Mouse (Mus musculus) mouse embryonic stem cell (cell line): ENCODE measurements at regions not wholly inside any gene's neighbourhood (a gene's known extent, or its start where the extent isn't known, plus 50 kb on each side); places are given as distances from the start of the nearest gene placed in this dataset.

Experiments
- in situ Hi-C, 2 experiments: fragments of 300-500 bp; cut with MboI; formaldehyde crosslinking; loops; 1 replicate in 1 of 2; 3 replicates in 1 of 2; pipeline ENCODE4 v1.14.3; 2019 to 2020; ENCODE audit warnings: low sequenced_read_pairs in 2 of 2, low pct_unique_long_range_greater_than_20kb in 1 of 2, mixed read lengths in 1 of 2; ENCODE audit not compliant: unreplicated experiment in 1 of 2

DNA sequence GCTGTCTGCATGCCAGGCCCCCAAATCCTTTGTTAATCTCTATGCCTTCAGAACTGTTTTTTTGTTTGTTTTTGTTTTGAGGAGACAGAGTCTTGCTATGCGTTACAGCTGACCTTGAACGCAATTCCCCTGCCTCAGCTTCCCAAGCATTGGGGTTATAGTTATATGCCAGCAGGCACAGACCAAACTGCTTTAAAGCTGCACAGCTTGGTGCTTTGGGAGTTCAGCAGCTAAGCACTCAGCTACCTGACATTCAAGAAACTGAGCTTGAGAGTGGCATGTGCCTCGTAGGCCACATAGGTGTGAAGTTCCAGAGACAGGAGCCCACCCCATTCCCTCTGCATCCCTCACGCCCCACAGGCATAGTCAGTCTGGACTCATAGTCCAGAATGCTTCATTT, 229.5 kb upstream of the 4930535I16Rik start:
- in situ Hi-C loops: no loop called here

DNA sequence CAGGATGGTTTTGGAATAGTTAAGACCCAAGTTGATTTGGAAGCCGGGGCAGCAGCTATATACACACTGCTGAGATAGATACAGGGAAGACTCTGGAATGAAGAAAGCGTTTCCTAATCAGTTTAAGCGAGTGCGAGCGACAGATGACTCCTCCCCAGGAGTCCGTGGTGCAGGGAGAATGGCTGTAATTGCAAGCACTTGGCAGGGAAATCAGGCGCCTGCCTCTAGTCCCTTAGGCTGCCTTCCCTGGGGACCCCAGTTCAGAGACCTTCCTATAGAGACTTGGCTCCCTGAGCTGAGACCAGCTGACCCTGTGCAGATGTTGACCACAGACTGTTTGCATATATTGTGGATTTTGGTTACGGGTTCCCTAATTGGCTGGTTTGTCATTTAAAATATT, 228.3 kb upstream of the 4930535I16Rik start:
- in situ Hi-C loops: no loop called here

DNA sequence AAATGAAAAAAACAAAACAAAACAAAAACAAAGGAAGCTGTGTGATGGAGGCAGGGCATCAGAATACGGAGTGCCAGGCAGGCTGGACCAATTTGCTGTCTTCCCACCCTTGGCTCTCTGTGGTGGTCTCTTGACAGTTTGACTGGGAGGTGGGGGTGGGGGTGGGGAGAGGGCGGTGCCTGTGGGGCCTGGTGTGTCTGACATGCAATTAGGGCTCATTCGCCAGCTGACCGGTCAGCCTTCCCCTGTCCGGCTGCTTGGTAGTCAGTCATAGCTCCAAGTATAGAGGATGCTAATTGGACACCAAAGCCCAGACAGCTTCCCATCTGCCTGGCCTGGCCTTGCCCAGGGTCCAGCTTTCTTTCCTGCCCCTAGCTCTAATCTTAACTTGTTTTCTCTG, 225.8 kb upstream of the 4930535I16Rik start:
- in situ Hi-C loops: no loop called here

DNA sequence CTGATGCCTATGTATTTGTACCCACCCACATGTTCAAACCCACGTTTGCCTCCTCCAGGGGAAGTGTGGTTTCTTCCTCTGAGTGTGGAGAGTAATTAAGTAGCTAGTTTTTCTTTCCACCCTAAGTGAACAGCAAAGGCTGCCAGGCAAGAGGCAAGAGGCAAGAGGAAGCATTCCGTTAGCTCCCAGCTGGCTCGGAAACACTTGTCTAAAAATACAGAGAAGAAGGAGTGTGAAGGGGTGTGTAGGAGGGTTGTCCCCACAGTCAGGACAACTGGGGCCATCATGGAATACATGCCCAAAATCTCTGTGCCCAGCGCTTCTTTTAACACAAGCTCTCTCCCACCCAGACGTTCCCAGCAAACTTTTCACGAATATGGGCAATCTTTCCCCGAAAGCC, 225.4 kb upstream of the 4930535I16Rik start:
- in situ Hi-C loops: no loop called here

DNA sequence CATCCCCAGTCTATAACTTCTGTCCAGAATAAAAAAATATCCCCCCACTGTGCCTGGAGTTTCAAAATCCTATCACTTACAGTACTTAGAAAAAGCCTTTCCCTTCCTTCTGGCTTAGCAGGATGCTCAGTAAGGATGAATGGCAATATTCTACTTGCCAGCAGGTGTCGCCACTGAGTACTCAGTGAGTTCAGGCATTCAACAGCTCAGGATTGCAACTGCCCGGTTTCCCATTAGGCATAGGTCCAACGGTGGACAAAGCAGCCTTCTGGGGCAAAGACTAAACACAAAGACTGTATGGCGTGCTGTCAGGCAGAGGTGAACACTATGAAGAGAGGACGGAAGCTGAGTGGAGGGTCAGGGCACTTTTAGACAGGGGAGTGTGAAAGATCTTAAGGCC, 224.3 kb upstream of the 4930535I16Rik start:
- in situ Hi-C loops: no loop called here

DNA sequence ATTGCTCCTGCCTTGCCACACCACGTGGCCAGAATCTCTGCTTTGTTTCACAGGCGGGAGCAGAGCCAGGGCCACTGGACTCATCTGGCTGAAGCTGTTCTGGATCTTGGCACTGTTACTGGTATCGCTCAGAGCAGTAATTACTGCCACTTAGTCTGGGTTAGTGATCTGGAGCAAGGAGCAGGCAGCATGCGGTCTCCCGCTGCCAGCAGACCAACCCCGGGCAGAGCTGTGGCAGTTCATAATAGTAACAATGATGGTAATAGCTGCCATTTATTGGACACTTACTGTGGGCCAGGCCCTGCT, 217.3 kb upstream of the 4930535I16Rik start:
- in situ Hi-C loops: loop anchor here in 1 of 2 experiments (10.0 kb wide), 1 partner anchor 180 kb away; no protein-coding TSS in a partner anchor

DNA sequence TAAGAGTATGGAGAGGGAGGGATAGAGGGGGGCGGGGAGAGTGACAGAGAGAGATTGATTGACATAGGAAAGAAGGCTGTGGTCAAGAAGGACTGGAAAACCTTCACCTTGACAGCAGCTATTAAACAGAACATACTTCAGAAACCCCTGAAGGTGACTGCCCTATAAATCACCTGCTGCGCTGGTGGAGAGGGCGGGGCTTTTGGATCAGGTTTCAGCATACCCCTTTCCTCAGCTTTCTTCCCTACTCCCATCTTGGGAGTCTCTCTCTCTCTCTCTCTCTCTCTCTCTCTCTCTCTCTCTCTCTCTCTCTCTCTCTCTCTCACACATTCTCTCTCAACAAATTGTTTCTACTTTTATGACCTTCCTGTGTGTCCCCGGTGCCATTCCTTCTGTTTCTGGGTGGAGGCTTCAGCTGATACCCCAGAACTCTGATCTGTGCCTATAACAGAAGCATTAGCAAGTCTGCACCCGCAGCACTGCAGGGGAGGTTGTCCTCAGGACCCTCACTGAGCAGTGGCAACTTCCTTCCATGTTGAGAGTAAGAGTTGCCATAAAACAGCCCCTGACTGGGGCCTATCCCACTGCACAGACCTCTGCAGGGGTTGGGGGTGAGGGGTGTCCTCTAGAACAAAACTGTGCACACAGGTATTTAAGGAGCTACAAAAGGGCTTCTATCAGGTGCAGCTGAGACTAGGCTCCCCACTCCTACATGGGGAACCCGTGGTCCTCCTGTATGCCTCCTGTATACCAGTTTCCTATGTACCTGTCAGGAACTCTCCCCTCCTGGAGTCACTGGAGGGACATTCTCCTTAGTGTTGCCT, 216.7 kb upstream of the 4930535I16Rik start:
- in situ Hi-C loops: loop anchor here in 1 of 2 experiments (10.0 kb wide), 1 partner anchor 180 kb away; no protein-coding TSS in a partner anchor

DNA sequence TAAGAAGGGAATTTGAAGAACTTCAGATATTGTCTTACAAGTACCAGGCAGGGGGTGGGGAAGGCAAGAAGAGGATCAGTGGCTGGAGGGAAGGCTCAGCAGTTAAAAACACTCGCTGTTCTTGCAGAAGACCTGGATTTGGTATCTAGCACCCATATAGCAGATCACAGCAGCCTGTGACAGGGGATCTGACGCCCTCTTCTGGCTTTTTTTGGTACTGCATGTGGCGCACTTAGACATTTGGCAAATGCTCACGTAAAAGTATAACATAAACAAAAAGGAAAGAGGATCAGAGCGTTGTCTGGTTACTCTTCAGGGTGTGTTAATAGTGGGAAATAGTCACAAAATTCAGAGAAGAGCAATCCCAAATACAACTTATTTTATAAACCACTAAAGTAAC, 213.1 kb upstream of the 4930535I16Rik start:
- in situ Hi-C loops: loop anchor here in 1 of 2 experiments (10.0 kb wide), 1 partner anchor 176 kb away; no protein-coding TSS in a partner anchor

DNA sequence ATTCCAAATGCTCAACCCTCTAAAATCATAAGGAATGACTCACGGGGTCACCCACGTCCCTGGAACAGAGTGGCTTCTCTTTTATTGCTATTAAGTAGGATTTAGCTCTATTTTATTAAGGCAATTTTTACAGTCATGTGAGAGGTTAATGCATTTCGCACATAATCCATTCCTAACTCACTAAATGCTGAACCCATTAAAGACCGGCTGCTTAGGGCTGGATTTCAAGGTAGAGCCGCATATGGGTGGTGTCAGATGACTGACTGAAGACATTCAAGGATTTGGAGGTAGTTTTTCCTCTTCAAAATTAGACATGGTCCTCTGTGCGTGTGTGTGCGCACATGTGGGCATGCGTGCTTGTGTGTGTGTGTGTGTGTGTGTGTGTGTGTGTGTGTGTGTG, 208.4 kb upstream of the 4930535I16Rik start:
- in situ Hi-C loops: no loop called here

DNA sequence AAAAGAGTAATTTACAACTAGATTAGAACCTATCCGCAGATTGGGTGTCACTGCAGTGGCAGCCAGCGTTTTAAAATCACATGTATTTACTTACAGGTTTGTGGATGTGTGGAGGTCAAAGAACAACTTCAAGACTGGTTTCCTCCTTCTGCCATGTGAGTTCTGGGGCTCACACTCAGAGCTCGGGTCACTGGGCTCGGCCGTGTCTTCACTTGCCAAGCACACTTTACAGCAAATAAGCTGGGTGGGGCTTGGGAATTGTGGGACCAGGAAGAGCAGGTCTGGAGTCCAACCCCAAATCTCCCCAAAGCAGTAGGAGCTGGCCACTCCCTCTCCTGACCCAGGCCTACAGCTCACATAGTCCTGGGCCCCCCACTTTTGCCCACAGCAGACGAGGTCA, 202.5 kb upstream of the 4930535I16Rik start:
- in situ Hi-C loops: no loop called here

DNA sequence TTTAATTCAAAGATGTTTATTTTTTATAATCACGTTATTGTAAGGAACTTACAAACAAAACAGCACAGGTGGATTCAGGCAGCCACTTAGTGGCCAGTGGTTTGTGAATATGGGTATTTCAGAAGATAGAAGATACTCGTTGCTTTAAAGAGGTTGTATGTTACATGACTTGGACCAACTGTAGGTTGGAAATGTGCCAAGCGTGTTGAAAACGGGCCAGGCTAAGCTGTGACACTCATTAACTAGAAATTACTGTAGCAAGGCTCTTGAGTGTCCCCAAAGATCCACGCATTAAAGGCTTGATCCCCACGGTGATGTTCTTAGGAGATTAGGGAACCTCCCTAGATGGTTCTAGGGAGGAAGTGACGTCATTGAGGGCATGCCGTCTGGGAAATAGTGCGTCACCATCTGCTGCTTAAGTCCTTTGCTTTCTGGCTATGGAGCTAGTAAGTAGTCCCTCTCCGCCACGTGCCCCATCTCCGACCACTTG, 196.1 kb upstream of the 4930535I16Rik start:
- in situ Hi-C loops: loop anchor here in 1 of 2 experiments (10.0 kb wide), 1 partner anchor 159 kb away; no protein-coding TSS in a partner anchor

DNA sequence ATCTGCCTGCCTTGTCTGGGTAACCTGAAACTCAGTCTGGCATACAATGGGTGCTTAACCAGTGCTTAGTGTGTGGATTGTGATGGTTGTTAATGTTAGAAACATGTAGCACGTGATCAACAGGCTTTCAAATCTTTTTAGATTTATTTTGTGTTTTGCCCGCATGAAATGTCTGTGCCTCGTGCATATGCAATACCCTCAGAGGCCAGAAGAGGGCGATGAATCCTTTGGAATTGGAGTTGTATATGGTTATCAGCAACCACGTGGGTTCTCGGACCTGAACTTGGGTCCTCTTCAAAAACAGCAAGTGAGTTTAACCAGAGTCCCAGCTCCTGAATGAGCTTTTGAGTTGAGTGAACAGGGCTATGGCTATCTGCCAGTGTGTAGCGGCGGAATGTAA, 192.9 kb upstream of the 4930535I16Rik start:
- in situ Hi-C loops: loop anchor here in 1 of 2 experiments (10.0 kb wide), 1 partner anchor 156 kb away; no protein-coding TSS in a partner anchor

DNA sequence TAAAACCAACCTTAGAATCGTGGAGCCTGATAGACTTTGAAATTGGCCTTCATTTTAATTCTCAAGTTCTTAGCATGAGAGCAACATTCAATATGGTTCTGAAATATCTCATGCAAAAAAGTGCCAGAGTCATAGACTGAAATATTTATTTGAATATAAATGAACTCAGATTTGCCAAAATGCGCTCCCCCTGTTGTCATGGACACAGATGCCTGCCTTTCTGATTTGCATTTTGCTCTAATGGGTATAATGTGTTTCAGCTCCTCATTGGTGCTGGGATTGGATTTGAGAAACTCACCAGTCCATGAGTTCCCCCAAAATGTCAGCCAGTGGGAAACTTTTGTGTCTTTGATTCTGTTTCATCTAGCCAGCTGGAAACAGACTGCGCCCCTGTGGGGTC, 191.5 kb upstream of the 4930535I16Rik start:
- in situ Hi-C loops: no loop called here

DNA sequence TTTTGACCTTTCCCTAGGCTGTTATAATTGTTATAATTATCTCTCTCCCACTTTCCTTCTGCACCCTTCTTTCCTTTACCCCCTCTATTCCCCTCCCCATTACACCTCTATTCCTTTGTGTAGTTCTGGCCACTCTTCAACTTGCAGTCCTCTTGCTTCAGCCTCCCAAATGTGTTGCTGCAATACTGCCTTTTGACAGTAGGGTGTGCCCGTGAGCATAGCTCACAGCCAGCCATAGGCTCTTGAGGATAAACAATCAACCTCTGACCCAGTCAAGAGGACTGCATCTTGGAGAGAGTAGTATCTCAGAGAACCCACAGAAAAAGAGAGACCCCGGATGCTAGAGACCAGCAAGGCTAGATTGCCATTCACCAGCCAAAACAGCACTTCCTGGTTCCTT, 184.9 kb upstream of the 4930535I16Rik start:
- in situ Hi-C loops: no loop called here

DNA sequence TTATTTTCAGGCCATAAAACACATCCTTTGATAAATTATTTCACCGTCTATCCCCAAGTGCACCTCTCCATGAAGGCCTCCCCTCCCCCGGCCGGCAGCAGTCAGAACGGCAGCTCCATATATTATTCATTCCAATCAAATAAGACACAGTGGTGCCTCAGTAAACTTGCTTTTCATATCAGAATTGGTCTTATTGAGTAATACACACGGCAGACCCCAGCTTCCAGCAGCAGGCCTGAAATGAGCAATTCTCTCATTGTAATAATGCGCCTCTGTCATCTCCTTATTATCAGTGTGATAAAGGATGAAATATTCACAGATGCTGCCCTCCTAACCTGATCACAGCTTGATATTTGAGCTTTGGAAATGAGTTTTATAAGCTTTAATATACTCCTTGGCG, 169.0 kb upstream of the 4930535I16Rik start:
- in situ Hi-C loops: no loop called here

DNA sequence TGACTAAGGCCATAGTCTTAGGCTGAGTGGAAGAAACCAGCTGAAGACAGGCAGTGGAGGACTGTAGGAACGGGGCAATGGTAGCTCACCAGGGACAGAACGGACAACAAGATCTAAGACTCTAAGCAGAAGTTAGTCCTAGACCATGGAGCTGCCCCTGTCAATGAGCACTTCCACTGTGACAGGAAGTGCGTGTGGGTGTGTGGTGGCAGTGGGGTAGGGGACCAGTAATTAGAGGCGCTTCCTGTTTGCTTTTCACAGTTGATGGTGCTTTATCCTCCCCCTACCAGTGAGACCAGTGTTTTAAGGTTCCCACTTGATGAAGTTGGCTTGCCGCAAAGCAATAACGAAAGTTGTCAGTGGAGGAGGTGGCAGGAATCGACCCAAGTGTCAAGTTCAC, 168.4 kb upstream of the 4930535I16Rik start:
- in situ Hi-C loops: no loop called here

DNA sequence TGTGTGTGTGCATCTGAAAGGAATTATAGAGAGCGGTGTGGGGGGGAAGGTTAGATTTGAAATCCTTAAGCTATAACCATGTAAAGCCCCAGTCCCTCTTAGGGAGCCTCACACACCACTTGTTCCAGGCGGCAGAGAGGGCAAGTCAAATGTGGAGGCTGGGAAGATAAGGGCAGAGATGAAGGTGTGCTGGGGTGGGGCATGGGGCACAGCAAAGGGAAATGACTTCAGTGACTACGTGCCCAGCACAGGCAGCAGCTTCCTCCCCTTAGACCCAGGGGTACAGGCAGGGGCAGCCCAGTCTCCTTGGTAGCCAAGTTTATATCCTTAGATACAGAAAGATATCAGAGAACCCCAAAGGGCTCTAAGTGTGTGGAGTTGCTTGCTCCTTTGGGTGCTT, 161.8 kb upstream of the 4930535I16Rik start:
- in situ Hi-C loops: no loop called here

DNA sequence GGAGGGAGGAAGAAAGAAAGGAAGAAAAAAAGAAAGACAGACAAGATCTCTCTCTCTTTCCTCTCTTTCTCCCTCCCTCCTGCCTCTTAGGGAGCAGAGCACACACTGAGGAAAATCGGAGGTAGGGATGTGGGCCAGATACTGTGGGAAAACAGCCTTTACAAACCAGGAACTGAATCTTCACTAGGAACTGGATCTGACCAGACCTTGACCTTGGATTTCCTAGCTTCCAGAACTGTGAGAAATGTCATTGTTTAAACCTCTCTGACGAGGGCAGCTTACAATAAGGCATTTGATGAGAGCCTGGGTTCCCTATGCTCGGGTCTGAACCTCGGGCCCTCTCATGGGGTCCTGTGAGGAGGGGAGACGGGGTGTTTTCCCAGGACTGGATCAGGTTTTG, 157.7 kb upstream of the 4930535I16Rik start:
- in situ Hi-C loops: no loop called here

DNA sequence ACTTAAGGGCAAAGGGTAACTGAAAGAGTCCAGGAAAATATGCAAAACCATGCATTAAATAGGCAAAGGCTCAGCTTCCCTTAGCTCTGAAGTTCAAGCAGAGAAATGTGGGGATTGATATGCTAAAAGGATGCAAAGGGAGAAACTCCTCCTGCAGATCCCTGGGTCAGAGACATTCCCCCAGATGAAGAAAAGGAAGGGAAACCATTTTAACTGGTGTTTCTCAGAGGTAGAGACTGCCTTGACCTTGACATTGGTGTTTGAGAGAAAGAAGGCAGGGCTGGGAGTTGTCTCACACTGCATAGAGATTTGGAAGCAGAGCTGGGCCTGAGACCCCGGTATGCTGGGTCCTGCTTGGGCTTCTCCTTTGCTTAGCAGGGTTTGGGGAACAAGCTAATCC, 155.8 kb upstream of the 4930535I16Rik start:
- in situ Hi-C loops: no loop called here

DNA sequence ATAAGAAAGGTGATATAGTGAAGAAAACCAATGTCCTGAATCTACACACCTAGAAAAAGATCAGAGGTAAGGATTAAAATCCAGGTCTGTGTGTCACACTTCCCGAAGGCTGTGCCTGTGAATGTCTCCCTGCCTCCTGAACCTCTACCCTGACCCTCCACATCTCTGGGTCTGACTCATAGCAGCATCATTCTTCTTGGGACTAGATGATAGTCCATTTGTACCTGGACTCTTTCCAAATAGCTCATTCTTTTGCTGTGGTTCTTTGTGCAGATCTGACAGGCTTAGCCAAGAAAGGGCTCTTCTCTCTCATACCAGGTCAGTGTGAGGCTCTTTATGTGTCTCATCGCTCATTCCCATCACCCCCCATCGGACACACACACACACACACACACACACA, 146.8 kb upstream of the 4930535I16Rik start:
- in situ Hi-C loops: no loop called here
